Mouse (Mus musculus) erythroblast, adult 5-6 weeks (primary cell): ENCODE data around the gene Lrrc1. TPM values are rescaled to one million over a fixed set of nuclear protein-coding genes. Genes with fewer than 3 reads are reported as not detected.
A peak's percentile ranks its signal among the peaks of the same experiment; 100 is the strongest.

Source experiments
- ATAC-seq: replicated peaks from 2 replicates; pipeline ENCODE4 v1.8.0; 2016; ENCODE audit warnings: moderate number of reproducible peaks, mild to moderate bottlenecking, moderate TSS enrichment, inconsistent platforms; ENCODE audit not compliant: poor library complexity, low FRiP score, severe bottlenecking
- total RNA-seq, 2 experiments: library from RNA; stranded (forward) in 1 of 2; stranded (reverse) in 1 of 2; fragments of 150-400 nt in 1 of 2; fragments of 200-764, 138-1000 nt in 1 of 2; gene quantifications; 2 replicates each; pipeline versions ENCODE4 v1.2.3 to v1.2.4; 2015 to 2017; ENCODE audit warnings: low replicate concordance in 2 of 2

Gene Lrrc1
- total RNA-seq, 2 experiments from 2014 or later: 0.96 to 2.4 TPM

- ATAC-seq: no peak
These were observed 140.7 kb downstream of the Lrrc1 start for GRCm38 (mm10) chr9:77403961-77404360.

GRCm38 (mm10) chr9:77402971-77403370 is 141.7 kb downstream of the Lrrc1 start:
- no peak for ATAC-seq

GRCm38 (mm10) chr9:77399801-77400200 is 144.9 kb downstream of the Lrrc1 start:
- ATAC-seq: no peak

- no peak for ATAC-seq
These were observed 145.6 kb downstream of the Lrrc1 start for GRCm38 (mm10) chr9:77398856-77399631.

- no peak for ATAC-seq
These were observed 147.6 kb downstream of the Lrrc1 start for GRCm38 (mm10) chr9:77397027-77397426.

GRCm38 (mm10) chr9:77391248-77391647 is 153.4 kb downstream of the Lrrc1 start:
- no peak for ATAC-seq

- no peak for ATAC-seq
These were observed 155.7 kb downstream of the Lrrc1 start for GRCm38 (mm10) chr9:77388956-77389355.

- ATAC-seq: no peak
These were observed 157.9 kb downstream of the Lrrc1 start for GRCm38 (mm10) chr9:77386751-77387150.

GRCm38 (mm10) chr9:77385611-77386010 is 159.1 kb downstream of the Lrrc1 start:
- ATAC-seq: no peak

GRCm38 (mm10) chr9:77384651-77385050 is 160.0 kb downstream of the Lrrc1 start:
- ATAC-seq: no peak

GRCm38 (mm10) chr9:77383951-77384350 is 160.7 kb downstream of the Lrrc1 start:
- no peak for ATAC-seq

GRCm38 (mm10) chr9:77382514-77382913 is 162.2 kb downstream of the Lrrc1 start:
- ATAC-seq: no peak

- 0 out of 2 replicates have a peak, but pooled peaks have one; percentile 67 for ATAC-seq
These were observed 163.1 kb downstream of the Lrrc1 start for GRCm38 (mm10) chr9:77381565-77381964.

Other genes starting within 250 kb of the Lrrc1 start
- gene Mlip, start 191.9 kb downstream of the Lrrc1 start, total RNA-seq (2015; ENCODE audit: low replicate concordance): not detected in 2 replicates
- not detected in 2 replicates for gene Mlip, start 191.9 kb downstream of the Lrrc1 start, total RNA-seq (2017; ENCODE audit: low replicate concordance)
- not detected in 2 replicates for gene Klhl31, start 91.6 kb upstream of the Lrrc1 start, total RNA-seq (2015; ENCODE audit: low replicate concordance)
- not detected in 2 replicates for gene Klhl31, start 91.6 kb upstream of the Lrrc1 start, total RNA-seq (2017; ENCODE audit: low replicate concordance)
- 86.1 and 90.7 TPM in 2 replicates for gene Gclc, start 209.7 kb upstream of the Lrrc1 start, total RNA-seq (2015; ENCODE audit: low replicate concordance)
- gene Gclc, start 209.7 kb upstream of the Lrrc1 start, total RNA-seq (2017; ENCODE audit: low replicate concordance): 92.9 and 131 TPM in 2 replicates